Mouse (Mus musculus): ENCODE measurements around the gene Hmg20a. TPM values are rescaled to one million over a fixed set of nuclear protein-coding genes. Genes with fewer than 3 reads are reported as not detected.

Hmg20a gene
- polyA plus RNA-seq, 1 experiment from 2014 or later: 79.3 TPM

DNA sequence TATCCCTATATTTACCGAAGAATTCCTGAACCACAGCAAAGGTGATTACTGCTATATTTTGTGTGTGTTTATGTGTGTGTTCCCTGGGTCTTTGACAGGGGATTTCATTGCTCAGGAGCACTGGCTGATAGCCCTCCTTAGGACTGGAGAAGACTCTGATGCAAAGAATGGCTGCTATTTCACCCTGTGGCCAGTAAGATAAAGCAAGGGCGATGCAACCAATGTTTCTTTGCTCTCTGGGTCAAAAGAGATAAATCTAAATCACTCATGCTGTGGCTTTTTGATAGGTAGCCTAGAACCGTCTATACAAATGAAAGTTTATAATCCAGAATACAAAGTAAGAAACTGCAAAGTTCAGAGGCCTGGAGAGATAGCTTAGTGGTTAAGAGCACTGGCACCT lies 69.2 kb downstream of the Hmg20a start:
- Histone ChIP-seq H3K4me3 (no peak overlapping the region), H3K27ac (no peak overlapping the region), H3K4me2 (replicated peaks) (no peak overlapping the region), H3K9ac (no peak overlapping the region), H3K27me3 (replicated peaks) (no peaks in the 10 kb centered on the region), H3K9me3 (no peaks in the 10 kb centered on the region), H3K4me1 (no peaks in the 10 kb centered on the region), H3K36me3 (peaks cover 49% of the 10 kb centered on the region)
- no peak for ATAC-seq (ENCODE audit: low FRiP score, low read depth)
- 97% methylated on average over 3 of the region's 3 CpGs for WGBS

DNA sequence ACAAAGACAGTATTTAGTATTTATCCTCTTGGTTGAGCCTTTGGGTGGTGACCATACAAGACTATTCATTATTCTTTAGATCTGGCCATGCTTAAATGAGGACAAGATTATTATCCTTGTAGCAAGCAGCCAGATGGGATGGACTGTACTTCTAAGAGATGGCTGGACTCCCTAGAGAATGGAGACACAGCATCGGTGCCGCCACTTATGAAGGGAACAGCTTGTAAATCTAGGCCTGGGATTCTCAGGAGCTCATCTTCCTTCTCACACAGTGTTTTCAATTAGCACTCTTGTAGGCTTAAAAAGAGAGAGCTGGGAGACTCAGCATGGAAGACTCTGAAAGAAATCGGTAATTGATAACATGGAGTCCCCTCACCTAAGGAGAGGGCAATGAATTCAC lies 74.0 kb downstream of the Hmg20a start:
- no peak overlapping the region for H3K4me3 ChIP-seq
- ATAC-seq (ENCODE audit: low FRiP score, low read depth): no peak
- no peak overlapping the region for H3K4me2 ChIP-seq (replicated peaks)
- no peaks in the 10 kb centered on the region for H3K9me3 ChIP-seq
- H3K4me1 ChIP-seq: no peaks in the 10 kb centered on the region
- H3K27ac ChIP-seq: no peak overlapping the region
- peaks cover 62% of the 10 kb centered on the region for H3K36me3 ChIP-seq
- H3K27me3 ChIP-seq (replicated peaks): no peaks in the 10 kb centered on the region
- no peak overlapping the region for H3K9ac ChIP-seq
- 68% methylated on average over 3 of the region's 3 CpGs for WGBS

DNA sequence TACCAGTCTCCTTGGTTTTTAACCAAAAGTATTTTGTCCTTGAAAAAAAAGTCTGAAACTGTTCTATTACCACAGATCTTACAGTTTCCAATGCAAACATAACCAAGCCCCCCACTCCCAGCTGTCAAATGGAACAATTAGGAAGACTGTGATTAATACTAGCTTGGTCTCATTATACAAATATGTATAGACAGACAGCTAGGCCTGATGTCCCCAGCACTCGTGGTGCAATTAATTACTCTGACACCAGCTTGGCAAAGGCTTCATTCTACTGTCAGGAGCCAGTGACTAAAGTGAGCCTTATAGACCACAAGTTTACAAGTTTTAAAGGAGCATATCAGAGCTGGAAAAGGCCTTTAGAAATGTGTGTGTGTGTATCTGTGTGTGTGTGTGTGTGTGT lies 74.5 kb downstream of the Hmg20a start:
- WGBS: 43% methylated on average over 1 of the region's 1 CpGs
- no peak for ATAC-seq (ENCODE audit: low FRiP score, low read depth)
- no peak overlapping the region for H3K27ac ChIP-seq
- H3K36me3 ChIP-seq: peaks cover 58% of the 10 kb centered on the region
- no peaks in the 10 kb centered on the region for H3K9me3 ChIP-seq
- no peaks in the 10 kb centered on the region for H3K27me3 ChIP-seq (replicated peaks)
- H3K4me3 ChIP-seq: no peak overlapping the region
- H3K4me1 ChIP-seq: no peaks in the 10 kb centered on the region
- no peak overlapping the region for H3K4me2 ChIP-seq (replicated peaks)
- H3K9ac ChIP-seq: no peak overlapping the region

DNA sequence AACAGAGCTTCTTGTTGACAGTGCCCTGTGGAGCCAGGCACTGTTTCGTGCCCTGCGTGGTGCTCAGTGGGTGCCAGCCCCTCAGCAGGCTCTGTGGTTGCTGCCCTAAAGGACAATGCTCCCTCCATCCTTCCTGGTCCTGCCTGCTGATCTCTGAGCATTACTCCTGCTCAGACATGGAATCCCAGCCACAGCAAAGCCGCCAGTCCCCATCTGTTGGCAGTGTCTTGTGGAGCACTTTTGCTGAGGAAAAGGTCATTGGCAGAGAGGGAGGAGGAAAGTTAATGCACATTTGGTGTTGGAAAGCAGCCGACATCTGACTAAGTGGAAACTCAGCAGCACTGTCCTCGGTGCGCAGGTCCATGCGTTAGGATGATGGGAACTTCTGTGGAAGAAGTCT lies 76.7 kb downstream of the Hmg20a start:
- 61% methylated on average over 7 of the region's 7 CpGs for WGBS

DNA sequence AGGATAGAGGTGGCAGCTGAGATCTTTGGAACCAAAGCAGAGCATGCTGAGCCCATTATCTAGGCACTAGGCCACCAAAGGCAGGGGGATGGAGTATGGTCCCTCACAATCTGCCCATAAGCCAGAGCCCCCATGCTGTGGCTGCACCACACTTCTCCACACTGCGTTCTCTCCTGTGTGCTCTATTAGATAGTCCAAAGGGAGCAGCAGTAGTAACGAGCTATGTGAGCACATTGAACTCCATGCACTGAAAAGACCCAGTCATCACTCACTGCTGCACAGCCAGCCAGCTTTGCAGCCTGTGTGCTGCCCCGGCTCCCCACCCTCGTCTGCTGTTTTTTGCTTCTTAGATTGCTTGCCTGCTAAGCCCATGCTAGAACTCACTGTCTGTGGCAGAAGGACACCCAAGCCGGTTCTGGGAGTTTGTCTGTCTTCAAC lies 77.4 kb downstream of the Hmg20a start:
- WGBS: 55% methylated on average over 5 of the region's 5 CpGs
- no peak overlapping the region for H3K4me2 ChIP-seq (replicated peaks)
- H3K36me3 ChIP-seq: peaks cover 32% of the 10 kb centered on the region
- no peaks in the 10 kb centered on the region for H3K4me1 ChIP-seq
- no peaks in the 10 kb centered on the region for H3K9me3 ChIP-seq
- no peak overlapping the region for H3K9ac ChIP-seq
- no peak overlapping the region for H3K4me3 ChIP-seq
- no peak overlapping the region for H3K27ac ChIP-seq
- no peak for ATAC-seq (ENCODE audit: low FRiP score, low read depth)
- no peaks in the 10 kb centered on the region for H3K27me3 ChIP-seq (replicated peaks)

More for the DNA sequence above, 76.7 kb downstream of the Hmg20a start:
- no peaks in the 10 kb centered on the region for H3K4me1 ChIP-seq
- no peak overlapping the region for H3K9ac ChIP-seq
- H3K4me2 ChIP-seq (replicated peaks): no peak overlapping the region
- H3K27me3 ChIP-seq (replicated peaks): no peaks in the 10 kb centered on the region
- ATAC-seq (ENCODE audit: low FRiP score, low read depth): no peak
- H3K27ac ChIP-seq: no peak overlapping the region
- no peak overlapping the region for H3K4me3 ChIP-seq
- H3K36me3 ChIP-seq: peaks cover 39% of the 10 kb centered on the region
- H3K9me3 ChIP-seq: no peaks in the 10 kb centered on the region

DNA sequence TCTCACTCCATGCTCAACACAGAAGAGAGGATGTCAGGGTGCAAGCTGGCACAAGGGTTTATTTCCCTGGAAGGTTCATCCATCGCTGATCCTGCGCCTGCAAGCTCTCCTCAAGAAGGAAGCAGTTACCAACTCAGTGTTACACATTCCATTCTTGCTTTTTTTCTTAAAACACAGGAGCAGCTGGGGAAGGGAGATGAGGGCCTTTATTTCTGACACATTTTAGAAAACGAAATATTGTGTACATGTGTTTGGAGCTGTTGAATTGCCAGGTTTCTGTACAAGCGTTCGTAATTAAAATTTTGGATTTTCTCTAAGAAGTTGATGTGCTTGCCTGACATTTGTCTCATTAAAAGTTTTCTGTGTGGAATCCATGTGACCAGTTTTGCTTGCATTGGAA lies 78.2 kb downstream of the Hmg20a start:
- H3K9ac ChIP-seq: no peak overlapping the region
- no peak overlapping the region for H3K4me2 ChIP-seq (replicated peaks)
- no peaks in the 10 kb centered on the region for H3K4me1 ChIP-seq

DNA sequence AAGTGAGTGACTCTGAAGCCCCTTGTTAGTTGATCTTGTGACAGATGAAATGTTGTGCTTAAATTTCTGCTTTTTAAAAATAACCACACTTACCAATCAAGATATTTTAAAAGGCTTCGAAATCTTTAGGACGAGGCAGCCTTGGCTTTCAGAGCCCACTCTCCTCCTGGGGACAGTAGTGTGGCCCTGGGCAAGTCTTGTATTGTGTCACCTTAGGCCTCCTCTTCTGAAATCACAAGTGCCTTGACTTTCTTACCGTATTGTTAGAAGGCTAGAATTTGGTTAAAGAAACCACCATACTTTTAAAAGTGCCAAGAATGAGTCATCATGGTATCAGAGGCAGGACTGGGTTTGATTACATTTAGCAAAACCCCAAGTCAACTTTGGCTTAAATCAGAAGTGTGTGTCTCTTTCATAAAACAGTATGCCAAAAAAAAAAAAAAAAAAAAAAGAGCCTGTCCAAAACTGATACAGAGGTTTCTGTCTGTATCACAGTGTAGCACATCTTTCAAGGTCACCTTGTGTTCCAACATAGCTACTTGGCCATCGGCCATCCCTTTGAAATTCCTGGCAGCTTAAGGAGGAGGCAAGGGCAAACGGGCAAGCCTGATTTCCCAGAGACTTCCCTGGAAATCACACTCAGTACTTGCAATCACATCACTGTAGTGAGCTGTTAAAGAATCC lies 78.9 kb downstream of the Hmg20a start:
- no peaks in the 10 kb centered on the region for H3K4me1 ChIP-seq
- no peaks in the 10 kb centered on the region for H3K27me3 ChIP-seq (replicated peaks)
- no peak overlapping the region for H3K9ac ChIP-seq
- H3K36me3 ChIP-seq: peaks cover 23% of the 10 kb centered on the region
- WGBS: 90% methylated on average over 5 of the region's 5 CpGs
- no peak overlapping the region for H3K4me2 ChIP-seq (replicated peaks)
- no peak overlapping the region for H3K4me3 ChIP-seq
- no peak overlapping the region for H3K27ac ChIP-seq
- ATAC-seq (ENCODE audit: low FRiP score, low read depth): no peak
- no peaks in the 10 kb centered on the region for H3K9me3 ChIP-seq

More for the DNA sequence above, 78.2 kb downstream of the Hmg20a start:
- Histone ChIP-seq H3K9me3 (no peaks in the 10 kb centered on the region), H3K27ac (no peak overlapping the region), H3K27me3 (replicated peaks) (no peaks in the 10 kb centered on the region), H3K4me3 (no peak overlapping the region), H3K36me3 (peaks cover 24% of the 10 kb centered on the region)
- ATAC-seq (ENCODE audit: low FRiP score, low read depth): no peak
- 92% methylated on average over 5 of the region's 5 CpGs for WGBS

DNA sequence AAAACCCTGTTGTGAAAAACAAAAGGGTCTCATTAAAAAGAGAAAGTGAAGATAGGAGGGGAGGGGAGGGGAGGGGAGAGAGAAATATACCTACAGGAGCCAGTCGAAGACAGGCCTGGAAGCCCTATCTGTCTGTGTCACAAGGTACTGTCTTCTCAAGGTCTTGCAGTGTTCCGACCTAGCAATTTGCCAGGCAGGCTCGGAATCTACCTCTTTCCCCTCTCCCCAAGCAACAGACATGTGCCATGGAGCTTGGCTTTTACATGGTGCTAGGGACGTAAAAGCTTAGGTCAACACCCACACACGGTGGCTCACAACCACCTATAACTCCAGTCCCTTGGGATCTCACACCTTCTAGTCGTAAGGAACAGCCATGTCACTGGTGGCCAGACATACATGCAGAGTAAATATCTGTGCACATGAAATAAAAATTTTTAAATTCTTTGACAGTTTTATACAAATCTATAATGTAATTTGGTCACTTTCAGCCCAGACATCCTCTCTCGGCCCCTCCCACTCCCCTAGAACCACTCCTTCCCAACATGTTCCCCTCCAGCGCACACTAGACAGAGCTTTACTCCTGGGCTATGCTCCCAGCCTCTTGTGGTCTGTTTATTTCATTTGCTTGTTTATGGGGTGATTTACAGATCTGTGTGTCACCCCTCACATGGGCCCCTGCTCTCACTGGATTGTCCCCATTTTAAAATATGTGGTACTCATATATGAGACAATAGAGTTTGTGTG lies 81.1 kb downstream of the Hmg20a start:
- H3K27ac ChIP-seq: no peak overlapping the region
- no peaks in the 10 kb centered on the region for H3K4me1 ChIP-seq
- H3K9ac ChIP-seq: no peak overlapping the region
- no peak for ATAC-seq (ENCODE audit: low FRiP score, low read depth)
- no peak overlapping the region for H3K4me3 ChIP-seq
- 81% methylated on average over 8 of the region's 8 CpGs for WGBS
- no peak overlapping the region for H3K4me2 ChIP-seq (replicated peaks)
- peaks cover 15% of the 10 kb centered on the region for H3K36me3 ChIP-seq
- H3K9me3 ChIP-seq: no peaks in the 10 kb centered on the region
- no peaks in the 10 kb centered on the region for H3K27me3 ChIP-seq (replicated peaks)

DNA sequence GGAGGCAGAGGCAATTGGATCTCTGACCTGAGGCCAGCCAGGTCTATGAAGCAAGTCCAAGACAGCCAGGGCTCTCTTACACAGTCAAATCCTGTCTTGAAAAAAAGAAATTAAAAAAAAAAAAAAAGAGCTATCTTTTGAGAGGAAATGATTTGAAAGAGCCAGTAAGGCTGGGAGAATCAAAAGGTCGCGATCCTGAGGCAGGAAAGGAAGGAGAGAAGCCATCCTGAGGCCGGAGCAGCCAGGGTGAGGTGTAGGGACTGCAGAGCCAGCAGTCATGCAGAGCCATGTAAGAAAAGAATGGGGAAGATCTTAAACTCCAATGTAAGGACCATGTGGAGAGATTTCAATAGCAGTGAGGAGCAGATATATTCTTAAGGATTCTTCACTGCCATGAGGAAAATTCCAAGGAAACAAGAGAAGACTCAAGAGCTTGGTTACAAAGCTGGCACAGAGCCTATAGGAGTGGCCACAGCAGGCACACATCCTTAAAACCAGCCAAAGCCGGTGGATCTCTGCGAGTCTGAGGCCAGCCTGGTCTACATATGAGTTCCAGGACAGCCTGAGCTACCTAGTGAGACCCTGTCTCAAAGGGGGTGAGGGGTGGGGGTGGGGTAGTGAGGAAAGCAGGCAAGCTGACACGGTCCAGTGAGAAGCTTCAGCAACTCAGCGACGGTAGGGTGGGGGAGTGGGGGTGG lies 82.6 kb downstream of the Hmg20a start:
- no peak overlapping the region for H3K4me3 ChIP-seq
- WGBS: 86% methylated on average over 8 of the region's 8 CpGs
- H3K9ac ChIP-seq: no peak overlapping the region
- ATAC-seq (ENCODE audit: low FRiP score, low read depth): no peak
- H3K9me3 ChIP-seq: no peaks in the 10 kb centered on the region
- no peak overlapping the region for H3K27ac ChIP-seq
- no peaks in the 10 kb centered on the region for H3K27me3 ChIP-seq (replicated peaks)
- no peak overlapping the region for H3K4me2 ChIP-seq (replicated peaks)
- H3K4me1 ChIP-seq: peaks cover 7% of the 10 kb centered on the region
- peaks cover 4% of the 10 kb centered on the region for H3K36me3 ChIP-seq

DNA sequence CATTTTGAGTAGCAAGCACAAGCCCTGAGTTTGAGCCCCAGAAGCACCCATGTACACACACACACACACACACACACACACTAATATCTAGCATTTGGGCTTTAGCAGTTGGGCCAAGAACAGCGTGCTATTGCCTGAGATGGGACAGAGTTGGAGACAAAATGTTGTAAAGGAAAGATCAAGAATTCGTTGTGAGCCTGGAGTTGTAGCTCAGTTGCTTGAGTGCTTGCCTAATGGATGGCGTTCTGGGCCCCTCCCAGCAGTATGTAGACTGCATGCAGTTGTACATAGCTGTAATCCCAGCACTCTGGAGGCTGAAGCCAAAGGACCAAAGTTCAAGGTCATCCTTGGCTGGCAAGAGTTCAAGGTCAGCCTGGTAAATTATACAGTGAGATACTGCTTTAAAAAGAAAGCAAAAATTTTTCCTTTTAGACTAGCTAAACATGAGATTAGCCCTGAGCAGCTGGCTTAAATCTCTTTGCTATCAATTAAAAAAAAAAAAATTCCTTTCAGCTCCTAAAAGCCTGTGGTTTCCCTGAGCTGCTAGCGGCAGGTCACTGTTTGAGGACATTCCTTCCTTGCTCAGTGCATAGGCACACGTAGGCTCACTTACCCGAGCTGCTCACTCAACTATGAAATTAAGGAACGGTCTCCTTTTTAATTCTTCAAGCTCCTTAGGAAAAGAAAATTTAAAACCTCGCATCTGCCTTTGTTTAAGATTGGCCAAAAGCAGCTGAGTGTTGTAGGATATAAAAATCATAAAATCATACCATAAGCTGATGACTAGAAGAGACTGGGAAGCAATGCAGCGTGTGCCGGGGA lies 83.5 kb downstream of the Hmg20a start:
- no peak for ATAC-seq (ENCODE audit: low FRiP score, low read depth)
- Histone ChIP-seq H3K4me2 (replicated peaks) (peak overlapping the region; percentile 12; the same call in 1 of the 2 replicates), H3K36me3 (no peaks in the 10 kb centered on the region), H3K4me1 (peaks cover 12% of the 10 kb centered on the region), H3K9me3 (no peaks in the 10 kb centered on the region), H3K9ac (no peak overlapping the region), H3K27ac (0 out of 2 replicates have a peak overlapping the region, but pooled peaks have one; percentile 34), H3K4me3 (no peak overlapping the region), H3K27me3 (replicated peaks) (no peaks in the 10 kb centered on the region)
- 60% methylated on average over 10 of the region's 10 CpGs for WGBS

DNA sequence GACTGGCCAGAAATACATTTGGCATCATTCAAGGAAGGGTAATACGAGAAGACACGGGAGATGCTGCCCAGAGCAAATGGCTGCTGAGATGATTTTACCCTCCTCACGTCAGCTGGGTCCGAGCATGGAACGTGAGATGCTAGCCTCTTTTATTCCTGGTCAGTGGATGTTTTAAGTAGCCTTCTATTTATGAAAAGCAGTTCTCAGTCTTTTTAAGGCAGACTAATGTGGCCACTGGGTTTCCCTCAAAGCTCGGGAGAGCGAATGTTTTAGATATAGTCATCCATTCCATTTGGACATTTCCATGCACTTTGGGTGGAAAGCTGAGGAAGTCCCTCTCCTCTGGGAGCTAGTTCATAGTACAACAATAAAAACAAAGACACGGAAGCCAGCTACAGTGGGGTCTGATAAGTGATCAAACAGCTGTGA lies 84.1 kb downstream of the Hmg20a start:
- Histone ChIP-seq H3K4me1 (peaks cover 18% of the 10 kb centered on the region), H3K27ac (peak overlapping the region; percentile 34; the same call in 1 of the 2 replicates), H3K27me3 (replicated peaks) (no peaks in the 10 kb centered on the region), H3K9me3 (no peaks in the 10 kb centered on the region), H3K4me2 (replicated peaks) (peak overlapping the region; percentile 12; the same call in 1 of the 2 replicates), H3K4me3 (no peak overlapping the region), H3K36me3 (no peaks in the 10 kb centered on the region), H3K9ac (no peak overlapping the region)
- 56% methylated on average over 8 of the region's 8 CpGs for WGBS
- ATAC-seq (ENCODE audit: low FRiP score, low read depth): no peak

All from neural tube, embryonic 12.5 days (tissue).